Mouse (Mus musculus) brown adipose tissue, adult 24 weeks (tissue): ENCODE results near the gene Mfap4. TPM values are rescaled to one million over a fixed set of nuclear protein-coding genes. Genes with fewer than 3 reads are reported as not detected.
A peak's percentile ranks its signal among the peaks of the same experiment; 100 is the strongest.

Experiments used
- H3K27ac ChIP-seq: fragments of 200-500 bp; replicated peaks from 2 replicates; pipeline ENCODE4 v1.5.1; 2012; ENCODE audit warnings: low read depth, mild to moderate bottlenecking, low read length
- H3K4me1 ChIP-seq: fragments of 200-500 bp; 2 replicates; pipeline ENCODE4 v1.6.1; 2012; ENCODE audit warnings: low read length, mixed read lengths; ENCODE audit not compliant: control insufficient read depth, insufficient read depth, insufficient read length
- H3K4me3 ChIP-seq: fragments of 200-500 bp; 2 replicates; pipeline ENCODE4 v1.5.1; 2012; ENCODE audit warnings: low read depth, mild to moderate bottlenecking, low read length, moderate library complexity; ENCODE audit not compliant: insufficient read depth
- polyA plus RNA-seq: library from polyadenylated mRNA; stranded (reverse); fragments of >200 nt; gene quantifications from 2 replicates; pipeline ENCODE4 v1.2.4, GENCODE M21; 2012; ENCODE audit not compliant: missing spikeins, insufficient read depth, insufficient read length

Gene Mfap4
- polyA plus RNA-seq, 1 experiment, result 2.0 TPM

DNA sequence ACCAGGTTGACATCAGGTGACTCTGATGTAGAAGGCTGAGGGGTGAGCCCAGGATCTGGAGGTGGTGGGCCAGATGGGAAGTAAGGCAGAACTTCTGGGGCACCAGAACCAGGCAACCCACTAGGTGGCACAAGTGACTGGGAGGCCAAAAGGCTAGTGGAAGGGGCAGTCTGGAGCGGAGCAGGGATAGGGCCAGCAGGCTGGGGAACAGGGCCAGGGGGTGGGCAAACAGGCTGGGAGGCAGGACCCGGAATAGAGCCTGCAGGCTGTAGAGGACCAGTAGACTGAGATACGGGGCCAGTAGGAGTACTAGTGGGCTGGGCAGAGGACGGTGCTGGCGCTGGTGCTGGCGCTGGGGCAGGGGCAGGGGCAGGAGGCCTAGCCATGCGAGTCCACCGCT lies 4.6 kb downstream of the Mfap4 start:
- H3K4me1 ChIP-seq, result peaks cover 6% of the 10 kb centered on the region; the same call in 1 of the 2 replicates
- no peak overlapping the region for H3K27ac ChIP-seq
- no peak overlapping the region for H3K4me3 ChIP-seq

DNA sequence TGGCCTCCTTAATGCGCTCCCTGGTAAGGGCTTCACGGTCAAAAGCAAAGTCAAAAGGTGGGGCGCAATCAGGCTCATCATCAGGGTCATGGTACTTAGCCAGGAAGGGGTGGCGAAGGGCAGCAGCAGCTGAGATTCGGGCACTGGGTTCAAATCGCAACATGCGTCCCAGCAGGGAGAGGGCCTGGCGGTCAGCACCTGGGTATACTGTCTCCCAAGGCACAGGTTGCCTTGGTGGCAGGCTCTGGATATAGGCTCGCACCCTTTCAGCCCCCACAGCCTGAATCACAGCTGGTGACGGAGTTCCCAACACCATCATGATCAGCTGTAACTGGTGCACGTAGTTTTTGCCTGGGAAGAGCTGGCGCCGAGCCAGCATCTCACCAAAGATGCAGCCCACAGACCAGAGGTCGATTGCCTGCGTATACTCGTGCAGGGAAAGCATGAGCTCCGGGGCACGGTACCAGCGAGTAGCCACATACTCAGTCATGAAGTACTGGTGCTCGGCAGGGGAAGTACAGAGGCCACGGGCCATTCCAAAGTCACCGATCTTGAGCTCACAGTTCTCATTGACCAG lies 5.8 kb downstream of the Mfap4 start:
- no peak overlapping the region for H3K4me3 ChIP-seq
- no peak overlapping the region for H3K27ac ChIP-seq

DNA sequence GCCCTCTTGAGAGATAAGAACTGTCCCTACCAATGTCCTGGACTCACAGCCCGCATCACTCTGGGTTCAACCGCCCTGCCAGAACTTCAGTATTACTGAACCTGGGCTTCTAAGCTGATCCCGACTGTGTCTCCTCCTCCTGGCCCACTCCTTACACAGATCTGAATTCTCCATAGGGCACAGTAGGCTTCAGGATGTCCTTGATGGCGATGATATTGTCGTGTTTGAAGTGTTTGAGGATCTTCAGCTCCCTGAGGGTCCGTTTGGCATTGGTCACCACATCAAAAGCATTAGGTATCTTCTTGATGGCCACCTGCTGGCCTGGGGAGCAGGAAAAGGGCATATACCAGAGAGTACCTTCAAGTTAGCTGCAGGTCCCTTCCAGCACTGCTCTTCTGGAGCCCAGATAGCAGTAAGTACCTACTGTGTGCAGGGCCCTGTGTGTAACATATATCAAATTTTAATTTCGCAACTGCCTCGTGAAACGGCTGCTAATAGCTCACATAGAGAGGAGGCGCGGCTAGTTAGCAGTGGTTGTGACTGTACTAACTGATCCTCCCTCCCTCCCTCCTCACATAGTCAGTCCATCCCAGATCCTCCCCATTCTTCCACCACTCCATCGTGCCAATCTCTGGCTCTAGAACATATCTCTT lies 7.6 kb downstream of the Mfap4 start:
- Histone ChIP-seq H3K4me3 (peak overlapping the region; percentile 83), H3K27ac (no peak overlapping the region)

More for the DNA sequence above, 5.8 kb downstream of the Mfap4 start:
- peaks cover 6% of the 10 kb centered on the region; the same call in 1 of the 2 replicates for H3K4me1 ChIP-seq

DNA sequence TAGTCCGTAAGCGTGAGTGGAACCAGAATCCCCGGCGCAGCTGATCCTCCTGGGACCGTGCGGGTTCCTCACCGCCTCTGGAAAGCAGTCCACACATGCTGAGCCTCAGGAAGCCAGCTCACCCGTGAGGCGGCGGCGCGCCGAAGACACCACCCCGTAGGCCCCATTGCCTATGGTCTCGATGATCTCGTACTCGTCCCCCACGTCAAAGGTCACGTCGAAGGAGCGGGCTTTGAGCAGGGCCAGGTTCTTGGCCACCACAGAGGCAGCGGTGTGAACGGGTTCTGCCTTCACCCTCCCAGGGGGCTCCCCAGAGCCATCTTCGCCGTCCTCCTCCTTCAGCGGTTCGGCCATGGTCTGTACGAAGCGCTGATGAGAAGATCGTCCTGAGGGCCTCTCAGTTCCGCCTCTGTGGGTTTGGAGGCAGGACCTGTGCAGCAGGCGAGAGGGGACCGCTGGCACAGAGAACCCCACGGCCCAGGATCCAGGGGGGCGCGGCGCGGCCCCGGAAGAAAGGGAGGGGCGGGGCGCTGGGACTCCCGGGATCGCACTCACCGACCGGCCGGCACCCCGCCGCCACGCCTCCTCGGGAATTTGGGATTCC lies 8.4 kb downstream of the Mfap4 start:
- peaks cover 6% of the 10 kb centered on the region; the same call in 1 of the 2 replicates for H3K4me1 ChIP-seq
- peak overlapping the region; percentile 69 for H3K27ac ChIP-seq
- peak overlapping the region; percentile 83 for H3K4me3 ChIP-seq

More for the DNA sequence above, 7.6 kb downstream of the Mfap4 start:
- peaks cover 6% of the 10 kb centered on the region; the same call in 1 of the 2 replicates for H3K4me1 ChIP-seq

DNA sequence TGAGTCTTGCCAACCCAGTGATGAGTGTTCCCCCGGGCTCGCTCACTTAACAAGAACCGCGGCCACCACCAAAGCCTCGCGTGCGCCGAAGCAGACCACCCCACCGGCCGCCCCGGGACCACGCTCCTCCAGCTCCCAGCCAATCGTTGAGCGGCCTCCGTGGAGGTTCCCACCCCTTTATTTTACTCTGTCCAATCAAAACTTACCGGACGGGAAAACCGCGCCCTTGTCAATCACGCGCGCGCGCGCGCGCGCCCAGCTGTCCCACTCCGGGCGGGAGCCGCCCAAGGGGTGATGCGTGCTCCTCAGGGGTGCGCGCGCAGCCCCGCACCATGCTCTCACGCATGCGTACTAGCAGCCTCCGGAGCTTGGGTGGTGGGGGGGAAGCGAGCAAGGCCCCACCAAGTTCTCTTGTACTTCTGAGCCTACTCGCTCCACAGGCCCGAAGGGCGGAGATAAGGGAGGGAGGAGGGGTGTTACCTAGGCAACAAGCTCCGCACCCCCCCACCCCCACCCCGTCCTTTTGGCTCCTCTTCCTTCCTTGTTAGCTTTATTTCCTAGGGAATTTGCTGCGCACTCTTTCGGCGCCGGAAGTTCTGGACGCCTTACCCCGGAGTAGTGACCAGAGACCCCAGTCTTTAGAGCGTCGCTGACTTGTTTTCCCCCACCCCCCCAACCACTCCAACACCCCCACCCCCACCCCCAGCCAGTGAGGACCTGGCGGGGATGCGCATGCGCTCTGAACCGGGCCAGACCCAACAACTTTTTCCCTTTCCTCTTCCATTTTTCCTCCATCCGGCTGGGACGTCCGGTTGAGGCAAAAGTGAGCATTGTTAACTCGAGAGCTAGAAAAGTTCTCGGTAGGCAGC lies 9.1 kb downstream of the Mfap4 start, which contains the start of gene Mapk7:
TSS of gene Mapk7 (minus strand) at position 278 of the 869 bp plus-strand sequence.
- Histone ChIP-seq H3K4me1 (peaks cover 6% of the 10 kb centered on the region; the same call in 1 of the 2 replicates), H3K27ac (peak within 1 kb of the TSS; percentile 80), H3K4me3 (peak within 1 kb of the TSS; percentile 83)

DNA sequence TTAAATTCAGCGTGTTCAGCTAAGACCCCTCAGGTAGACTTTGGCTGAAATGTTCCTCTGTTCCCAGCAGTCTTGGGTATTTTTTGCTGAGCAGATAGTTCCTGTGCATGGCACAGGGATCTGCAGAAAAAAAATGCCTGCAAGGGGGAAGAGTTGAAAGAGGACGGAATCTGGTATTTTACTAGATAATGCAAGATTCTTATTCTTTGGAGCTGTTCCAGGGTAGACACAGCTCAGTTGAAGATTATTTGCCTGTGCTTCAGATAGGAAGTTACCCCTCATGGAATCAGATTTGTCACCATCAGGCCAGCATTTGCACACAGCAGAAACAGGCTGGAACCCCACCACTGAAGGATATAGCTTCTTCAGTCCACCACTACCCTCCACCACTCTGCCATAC lies 10.3 kb downstream of the Mfap4 start:
- Histone ChIP-seq H3K4me3 (no peak overlapping the region), H3K27ac (no peak overlapping the region), H3K4me1 (peaks cover 6% of the 10 kb centered on the region; the same call in 1 of the 2 replicates)

DNA sequence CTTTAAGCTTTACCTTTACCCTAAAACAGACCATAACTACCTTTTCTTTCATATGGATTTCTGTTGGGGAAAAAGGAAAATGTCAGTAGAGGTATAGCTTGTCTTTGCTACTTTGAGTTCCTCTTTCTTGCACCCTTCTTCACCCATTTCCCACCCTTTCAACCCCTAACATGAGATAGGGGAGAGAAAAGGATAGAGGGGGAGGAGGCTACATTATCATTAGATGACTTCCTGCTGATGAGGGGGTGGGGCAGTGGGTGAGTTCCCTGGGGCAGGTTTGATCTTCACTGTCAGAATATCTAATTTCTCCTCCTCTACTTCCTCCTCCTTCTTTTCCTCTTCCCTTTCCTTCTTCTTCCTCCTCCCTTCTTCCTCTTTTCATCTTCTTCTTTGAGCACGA lies 12.3 kb downstream of the Mfap4 start:
- H3K27ac ChIP-seq, result no peak overlapping the region
- peaks cover 6% of the 10 kb centered on the region; the same call in 1 of the 2 replicates for H3K4me1 ChIP-seq
- H3K4me3 ChIP-seq, result no peak overlapping the region

DNA sequence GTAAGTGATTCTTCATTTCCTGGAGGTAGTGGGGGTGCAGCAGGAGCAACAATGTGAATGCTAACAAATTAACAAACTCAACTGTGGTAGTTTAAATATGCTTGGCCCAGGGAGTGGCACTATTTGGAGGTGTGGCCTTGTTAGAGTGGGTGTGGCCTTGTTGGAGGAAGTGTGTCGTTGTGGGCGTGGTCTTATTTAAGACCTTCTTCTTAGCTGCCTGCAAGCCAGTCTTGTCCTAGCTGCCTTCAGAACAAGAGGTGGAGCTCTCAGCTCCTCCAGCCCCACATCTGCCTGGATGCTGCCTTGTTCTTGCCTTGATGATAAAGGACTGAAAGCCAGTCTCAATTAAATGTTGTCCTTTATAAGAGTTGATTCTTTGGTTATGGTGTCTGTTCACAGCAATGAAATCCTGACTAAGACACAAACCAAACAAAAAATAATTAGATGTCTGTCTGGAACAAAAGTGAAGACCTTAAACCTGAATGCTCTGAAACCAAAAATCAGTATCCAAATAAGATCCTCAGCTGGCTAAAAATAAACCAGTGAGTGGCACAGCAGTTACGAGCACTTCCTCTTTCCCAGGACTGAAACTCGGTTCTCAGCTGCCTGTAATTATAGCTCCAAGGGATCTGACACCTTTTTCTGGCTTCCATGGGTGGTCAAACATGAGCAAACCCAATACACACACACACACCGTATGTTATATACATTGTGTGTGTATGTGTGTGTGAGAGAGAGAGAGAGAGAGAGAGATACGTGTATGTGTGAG lies 13.7 kb downstream of the Mfap4 start:
- Histone ChIP-seq H3K4me3 (no peak overlapping the region), H3K27ac (0 out of 2 replicates have a peak overlapping the region, but pooled peaks have one; percentile 23), H3K4me1 (no peaks in the 10 kb centered on the region)

DNA sequence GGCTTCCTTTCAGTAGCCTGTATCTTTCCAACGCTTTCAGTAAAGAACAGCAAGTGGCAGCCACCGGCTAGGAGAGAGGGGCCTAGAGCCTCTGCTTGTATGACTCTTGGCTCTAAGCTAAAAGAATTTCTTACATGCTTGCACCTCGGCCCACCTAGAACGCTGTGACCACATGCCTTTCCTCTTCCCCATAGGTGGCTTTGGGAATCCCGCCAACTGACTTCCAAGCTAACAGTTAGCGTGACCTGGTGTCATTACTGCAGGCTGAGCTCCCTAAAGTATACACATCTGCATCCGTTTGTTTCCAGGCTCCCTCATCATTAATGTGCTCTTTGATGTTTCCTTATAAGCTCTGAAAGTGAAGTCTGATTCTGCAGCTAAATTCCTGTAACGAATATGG lies 18.7 kb downstream of the Mfap4 start:
- Histone ChIP-seq H3K4me1 (peaks cover 5% of the 10 kb centered on the region), H3K4me3 (no peak overlapping the region), H3K27ac (no peak overlapping the region)

DNA sequence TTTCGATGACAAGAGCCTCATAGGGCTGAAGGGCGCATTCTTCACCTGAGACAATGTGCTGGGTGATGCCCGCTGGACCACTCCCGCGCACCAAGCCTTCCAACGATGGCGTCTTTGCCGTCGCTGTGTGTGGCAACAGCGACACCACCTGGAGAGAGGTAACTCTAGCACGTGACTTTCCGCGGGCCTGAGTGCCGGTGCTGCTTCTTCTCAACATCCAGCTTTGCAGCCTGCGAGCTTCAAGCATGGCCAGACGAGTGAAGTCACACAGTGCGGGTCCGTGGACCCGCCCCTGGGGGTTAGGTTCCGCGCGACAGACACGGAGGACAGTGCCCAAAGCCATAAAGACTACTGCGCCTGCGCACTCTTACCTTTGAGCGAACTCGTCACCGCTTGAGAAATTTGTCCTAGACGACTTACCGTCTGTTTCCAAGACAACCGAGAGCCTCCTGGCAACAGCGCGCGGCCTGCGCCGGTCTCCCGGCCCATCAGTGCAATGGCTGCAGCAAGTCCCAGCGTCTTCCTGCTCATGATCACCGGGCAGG lies 19.6 kb downstream of the Mfap4 start, which contains the start of gene B9d1:
TSS of gene B9d1 (plus strand) at position 432 of the 545 bp plus-strand sequence.
- Histone ChIP-seq H3K4me3 (peak within 1 kb of the TSS; percentile 69), H3K27ac (peak within 1 kb of the TSS; percentile 76), H3K4me1 (peaks cover 5% of the 10 kb centered on the region)

DNA sequence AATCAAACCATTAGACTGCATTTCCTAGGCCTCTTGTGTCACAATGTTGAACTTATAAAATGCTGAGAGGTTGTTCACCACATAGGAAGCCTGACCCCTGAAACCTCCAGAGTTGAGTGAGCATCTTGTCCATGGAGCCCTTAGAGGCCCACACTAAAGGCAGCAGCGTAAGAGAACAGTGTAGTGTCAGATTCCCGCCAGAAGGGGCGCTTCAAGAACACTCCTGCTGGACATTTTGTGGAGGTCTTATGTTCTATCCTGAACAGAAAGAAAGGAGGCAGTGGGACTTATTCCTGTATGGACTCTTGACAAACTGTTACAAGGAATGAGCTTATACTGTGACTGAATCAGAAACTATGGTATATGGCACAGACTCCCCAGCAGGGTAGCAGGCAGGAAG lies 29.7 kb downstream of the Mfap4 start:
- no peaks in the 10 kb centered on the region for H3K4me1 ChIP-seq
- no peak overlapping the region for H3K4me3 ChIP-seq
- H3K27ac ChIP-seq, result no peak overlapping the region

DNA sequence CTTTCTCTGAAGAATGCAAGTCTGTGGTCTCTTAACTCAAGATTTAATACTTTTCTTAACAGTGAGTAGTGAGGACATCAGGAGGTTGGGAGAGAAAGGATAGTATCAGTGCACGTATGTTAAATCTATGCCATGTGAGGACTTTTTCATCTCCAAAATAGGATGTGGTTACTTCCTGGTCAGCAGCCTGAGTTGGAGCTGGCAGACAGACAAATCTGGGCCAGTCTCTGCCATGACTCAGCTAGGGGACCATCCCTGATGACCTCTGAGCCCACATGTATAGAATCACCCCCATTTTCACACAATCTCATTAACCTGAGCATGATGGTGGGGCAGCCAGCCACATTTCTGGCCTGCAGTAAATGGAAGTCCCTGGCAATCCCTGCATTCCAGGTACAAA lies 32.7 kb downstream of the Mfap4 start:
- H3K4me3 ChIP-seq, result no peak overlapping the region
- H3K27ac ChIP-seq, result no peak overlapping the region
- no peaks in the 10 kb centered on the region for H3K4me1 ChIP-seq

DNA sequence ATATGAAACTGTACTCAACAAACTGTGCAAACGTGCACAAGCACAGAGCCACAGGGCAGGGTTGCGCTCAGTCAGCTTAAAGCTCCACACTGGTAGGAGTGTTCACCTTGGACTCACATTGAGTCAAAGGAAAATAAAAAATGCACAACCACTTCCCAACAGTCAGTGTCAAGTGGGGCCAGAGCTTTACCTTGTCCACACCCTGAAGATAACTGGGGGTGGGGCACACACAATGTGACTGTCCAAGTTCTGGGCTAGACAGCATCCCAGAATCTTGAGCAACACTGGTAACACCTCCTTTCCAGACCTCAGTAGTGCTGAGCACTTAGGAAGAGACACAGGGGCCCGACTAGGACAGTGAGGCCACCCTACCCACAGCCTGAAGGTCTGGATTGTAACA lies 33.6 kb downstream of the Mfap4 start:
- H3K4me1 ChIP-seq, result no peaks in the 10 kb centered on the region
- no peak overlapping the region for H3K4me3 ChIP-seq
- H3K27ac ChIP-seq, result no peak overlapping the region

DNA sequence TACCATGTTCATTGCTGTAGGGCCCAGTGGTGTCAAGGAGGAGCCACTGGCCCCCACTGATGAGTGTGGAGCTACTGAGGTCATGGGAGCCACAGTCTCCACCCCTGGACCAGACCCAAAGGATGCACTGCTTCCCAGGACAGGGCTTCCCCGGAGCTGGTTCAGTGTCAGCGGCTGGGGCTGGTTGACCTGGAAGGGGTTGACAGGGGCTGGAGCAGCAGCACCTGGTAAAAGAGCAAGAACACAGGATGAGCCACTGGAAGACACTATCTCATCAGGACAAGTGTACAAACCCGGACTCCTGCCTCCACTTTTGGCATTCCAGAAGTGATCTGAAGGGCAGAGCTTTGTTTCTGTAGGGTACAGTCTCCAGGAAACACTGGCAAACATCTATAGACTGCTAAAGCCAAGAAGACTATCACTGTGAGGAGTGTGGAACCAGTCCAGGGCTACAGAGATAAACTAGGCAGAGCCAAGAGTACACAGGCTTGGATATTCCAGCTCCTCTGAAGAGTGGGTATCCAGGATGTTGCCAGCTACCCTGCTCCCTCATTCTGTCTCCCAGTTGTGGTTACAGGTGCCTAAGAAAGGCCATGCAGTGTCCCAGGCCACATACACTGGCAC lies 34.4 kb downstream of the Mfap4 start:
- Histone ChIP-seq H3K4me1 (no peaks in the 10 kb centered on the region), H3K27ac (no peak overlapping the region), H3K4me3 (no peak overlapping the region)
